Mouse (Mus musculus) neural tube, embryonic 14.5 days (tissue): ENCODE measurements around the gene Klra3. TPM values are rescaled to one million over a fixed set of nuclear protein-coding genes. Genes with fewer than 3 reads are reported as not detected.
"Not testable (repeated sequence)": the region's sequence is repeated elsewhere in the genome, so short reads cannot be mapped to it uniquely, and the experiment has no call there.

Experiments
- ATAC-seq: fragments of 200-750 bp; cut with Nextera tagmentation; 2 replicates; pipeline ENCODE4 v1.8.0; 2017; ENCODE audit warnings: low read depth, mild to moderate bottlenecking, moderate TSS enrichment, moderate library complexity
- H3K27ac ChIP-seq: fragments of 300-500 bp; sonication (generic); 2 replicates; pipeline ENCODE4 v1.5.1; 2014; ENCODE audit warnings: low read depth, mild to moderate bottlenecking, control low read depth, low read length, moderate library complexity, mixed read lengths
- H3K27me3 ChIP-seq: fragments of 300-500 bp; sonication (generic); 2 replicates; pipeline ENCODE4 v1.6.1; 2014; ENCODE audit warnings: low read length; ENCODE audit not compliant: control insufficient read depth, insufficient read depth
- H3K36me3 ChIP-seq: fragments of 300-500 bp; sonication (generic); 2 replicates; pipeline ENCODE4 v1.6.1; 2014; ENCODE audit warnings: low read length, mixed read lengths; ENCODE audit not compliant: control insufficient read depth, insufficient read depth
- H3K4me1 ChIP-seq: fragments of 300-500 bp; sonication (generic); 2 replicates; pipeline ENCODE4 v1.6.1; 2014; ENCODE audit warnings: low read length; ENCODE audit not compliant: control insufficient read depth, insufficient read depth
- H3K4me2 ChIP-seq: fragments of 300-500 bp; sonication (generic); 2 replicates; pipeline ENCODE4 v1.6.1; 2014; ENCODE audit warnings: mild to moderate bottlenecking, low read depth, low read length, control low read depth
- H3K4me3 ChIP-seq: fragments of 300-500 bp; sonication (generic); 2 replicates; pipeline ENCODE4 v1.5.1; 2014; ENCODE audit warnings: low read depth, low read length, control low read depth, mixed read lengths
- H3K9ac ChIP-seq: fragments of 300-500 bp; sonication (generic); replicated peaks from 2 replicates; pipeline ENCODE4 v1.6.1; 2014; ENCODE audit warnings: low read depth, mild to moderate bottlenecking, control low read depth, low read length, mixed read lengths
- H3K9me3 ChIP-seq: fragments of 300-500 bp; sonication (generic); 2 replicates; pipeline ENCODE4 v1.6.1; 2016; ENCODE audit warnings: low read length; ENCODE audit not compliant: control insufficient read depth
- WGBS: fragments of 180-500 bp; shearing (Covaris S2); extraction: QIAGEN DNeasy Blood & Tissue Kit; methylation state at CpG from one replicate; pipeline ENCODE4 v1.1.7; 2014; 5-methylcytosine and 5-hydroxymethylcytosine counted together
- polyA plus RNA-seq: library from polyadenylated mRNA; unstranded; fragments of >200 nt; fragmentation: Nextera tagmentation; extraction: Ambion mirVana; gene quantifications from 2 replicates; pipeline ENCODE4 v1.2.1, GENCODE M21; 2014

Klra3 gene
- not detected in 2 replicates for polyA plus RNA-seq

GRCm38 (mm10) chr6:130337411-130337810, at the start of gene Klra3:
Klra3 (minus strand) TSS chr6:130337574.
- Histone ChIP-seq H3K27me3 (no peaks in the 10 kb centered on the region), H3K4me2 (no peak within 1 kb of the TSS), H3K36me3 (no peaks in the 10 kb centered on the region), H3K4me3 (no peak within 1 kb of the TSS), H3K27ac (no peak within 1 kb of the TSS), H3K9me3 (no peaks in the 10 kb centered on the region), H3K4me1 (no peaks in the 10 kb centered on the region), H3K9ac (no peak within 1 kb of the TSS)
- WGBS = 86% methylated on average over 8 of the region's 8 CpGs
- no peak for ATAC-seq

GRCm38 (mm10) chr6:130386750-130387149, 49.4 kb upstream of the Klra3 start, which contains the start of gene Klra1:
Klra1 (minus strand) TSS chr6:130386874.
- H3K4me1 ChIP-seq = no peaks in the 10 kb centered on the region
- no peak within 1 kb of the TSS for H3K4me2 ChIP-seq
- ATAC-seq = no peak
- H3K27me3 ChIP-seq = no peaks in the 10 kb centered on the region
- no peak within 1 kb of the TSS for H3K27ac ChIP-seq
- WGBS = 92% methylated on average over 2 of the region's 2 CpGs
- H3K9me3 ChIP-seq = no peaks in the 10 kb centered on the region
- no peak within 1 kb of the TSS for H3K9ac ChIP-seq
- no peak within 1 kb of the TSS for H3K4me3 ChIP-seq
- H3K36me3 ChIP-seq = no peaks in the 10 kb centered on the region

- H3K27me3 ChIP-seq = no peaks in the 10 kb centered on the region
- H3K9ac ChIP-seq = no peak overlapping the region
- H3K27ac ChIP-seq = no peak overlapping the region
- no peaks in the 10 kb centered on the region for H3K36me3 ChIP-seq
- H3K9me3 ChIP-seq = no peaks in the 10 kb centered on the region
- 55% methylated on average over 1 of the region's 1 CpGs for WGBS
- no peak for ATAC-seq
- no peak overlapping the region for H3K4me2 ChIP-seq
- no peak overlapping the region for H3K4me3 ChIP-seq
- H3K4me1 ChIP-seq = no peaks in the 10 kb centered on the region
These were observed 48.4 kb upstream of the Klra3 start for GRCm38 (mm10) chr6:130385803-130386202.

GRCm38 (mm10) chr6:130382375-130382774, 45.0 kb upstream of the Klra3 start:
- no peak for ATAC-seq
- 75% methylated on average over 4 of the region's 4 CpGs for WGBS
- no peak overlapping the region for H3K27ac ChIP-seq

GRCm38 (mm10) chr6:130345381-130345780, 8.0 kb upstream of the Klra3 start:
- not testable (repeated sequence) for H3K36me3 ChIP-seq, H3K9ac ChIP-seq, H3K27ac ChIP-seq, H3K4me3 ChIP-seq, ATAC-seq, H3K27me3 ChIP-seq, H3K4me1 ChIP-seq, H3K9me3 ChIP-seq, H3K4me2 ChIP-seq
- 29% methylated on average over 1 of the region's 1 CpGs for WGBS

More at GRCm38 (mm10) chr6:130382375-130382774, 45.0 kb upstream of the Klra3 start:
- Histone ChIP-seq H3K4me1 (no peaks in the 10 kb centered on the region), H3K4me3 (no peak overlapping the region), H3K4me2 (no peak overlapping the region), H3K36me3 (no peaks in the 10 kb centered on the region), H3K9me3 (peaks cover 4% of the 10 kb centered on the region; the same call in 1 of the 2 replicates), H3K27me3 (no peaks in the 10 kb centered on the region), H3K9ac (no peak overlapping the region)

GRCm38 (mm10) chr6:130341973-130342372, 4.6 kb upstream of the Klra3 start:
- H3K4me2 ChIP-seq, H3K36me3 ChIP-seq, H3K9ac ChIP-seq, H3K4me1 ChIP-seq, H3K9me3 ChIP-seq, H3K27me3 ChIP-seq, ATAC-seq, H3K27ac ChIP-seq, H3K4me3 ChIP-seq: not testable (repeated sequence)
- 81% methylated on average over 2 of the region's 2 CpGs for WGBS

GRCm38 (mm10) chr6:130287984-130288649, 49.3 kb downstream of the Klra3 start:
- Histone ChIP-seq H3K9me3 (no peaks in the 10 kb centered on the region), H3K4me1 (no peaks in the 10 kb centered on the region), H3K9ac (no peak overlapping the region), H3K4me3 (no peak overlapping the region), H3K27me3 (no peaks in the 10 kb centered on the region), H3K4me2 (no peak overlapping the region), H3K36me3 (no peaks in the 10 kb centered on the region), H3K27ac (no peak overlapping the region)
- no peak for ATAC-seq

GRCm38 (mm10) chr6:130281828-130282227, 55.5 kb downstream of the Klra3 start, which contains the start of gene Klra10:
Klra10 (minus strand) TSS chr6:130281928.
- H3K36me3 ChIP-seq, H3K27ac ChIP-seq, H3K4me3 ChIP-seq, ATAC-seq, H3K9me3 ChIP-seq, H3K4me2 ChIP-seq, H3K9ac ChIP-seq, H3K27me3 ChIP-seq, H3K4me1 ChIP-seq: not testable (repeated sequence)
- 70% methylated on average over 1 of the region's 1 CpGs for WGBS
